Mouse (Mus musculus): Measurements from ENCODE around the gene Adam19.

Adam19 gene

GRCm38 (mm10) chr11:46097062-46097461 is 41.3 kb downstream of the Adam19 start:
- no peak for DNase-seq (ENCODE audit: low spot score in 2 of 2)

DNA sequence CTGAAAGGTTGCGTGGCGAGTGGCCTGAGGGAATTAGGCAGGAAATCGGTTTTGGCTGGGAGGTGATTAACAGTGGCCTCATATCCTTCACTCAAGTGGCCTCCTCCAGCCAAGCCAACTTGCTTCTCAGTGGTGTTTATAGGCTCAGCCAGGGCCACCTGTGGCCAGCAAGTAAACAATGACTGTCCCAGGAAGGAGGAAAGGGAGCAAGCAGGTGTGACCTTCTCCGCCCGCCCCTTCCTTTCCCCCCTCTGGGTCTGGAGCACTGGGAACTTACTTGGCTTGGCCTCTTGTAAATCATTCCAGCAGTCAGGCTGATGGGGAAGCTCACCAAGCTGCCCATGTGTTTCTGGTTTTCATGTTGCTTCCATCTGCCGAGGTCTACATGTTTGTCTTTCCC is 46.3 kb downstream of the Adam19 start:
- no peak for DNase-seq (ENCODE audit: low spot score in 2 of 2)

DNA sequence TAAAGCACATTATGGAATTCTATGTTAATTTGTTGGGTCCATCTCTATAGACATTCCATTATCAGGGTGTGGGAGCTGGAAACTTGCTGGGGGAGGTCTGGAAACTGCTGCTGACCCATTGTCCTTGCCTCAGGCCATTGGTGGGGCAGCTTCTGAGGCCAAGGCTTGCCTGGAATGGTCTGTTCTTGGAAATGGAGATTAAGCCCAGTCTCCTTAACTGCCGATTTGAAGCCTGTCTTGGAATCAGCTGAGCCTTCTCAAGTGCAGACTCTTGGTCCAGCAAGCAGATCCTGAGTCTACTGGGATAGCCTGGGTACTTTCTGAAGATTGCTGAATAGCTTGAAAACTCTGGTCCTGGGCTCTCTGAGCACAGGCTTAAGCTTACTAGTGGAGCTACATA is 51.3 kb downstream of the Adam19 start:
- no peak for DNase-seq (ENCODE audit: low spot score in 2 of 2)

DNA sequence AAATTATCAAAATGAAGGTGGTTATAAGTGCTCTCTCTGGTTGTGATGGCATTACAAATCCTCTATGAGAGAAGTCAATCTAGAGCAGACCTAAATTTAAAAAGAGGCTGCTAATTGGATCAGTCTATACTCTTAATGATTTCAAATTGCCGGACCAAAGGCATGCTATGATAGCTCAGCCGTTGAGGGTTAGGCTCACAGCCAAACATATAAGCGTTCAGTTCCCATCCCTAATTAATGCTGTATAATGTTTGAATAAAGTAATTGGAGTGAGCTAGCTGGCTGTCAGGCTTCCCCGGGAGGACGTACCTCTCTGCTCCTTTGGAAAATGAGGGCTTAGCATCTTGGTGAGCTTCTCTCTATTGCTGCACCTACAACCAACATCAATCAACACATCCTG is 53.4 kb downstream of the Adam19 start:
- DNase-seq (ENCODE audit: low spot score in 2 of 2): no peak

DNA sequence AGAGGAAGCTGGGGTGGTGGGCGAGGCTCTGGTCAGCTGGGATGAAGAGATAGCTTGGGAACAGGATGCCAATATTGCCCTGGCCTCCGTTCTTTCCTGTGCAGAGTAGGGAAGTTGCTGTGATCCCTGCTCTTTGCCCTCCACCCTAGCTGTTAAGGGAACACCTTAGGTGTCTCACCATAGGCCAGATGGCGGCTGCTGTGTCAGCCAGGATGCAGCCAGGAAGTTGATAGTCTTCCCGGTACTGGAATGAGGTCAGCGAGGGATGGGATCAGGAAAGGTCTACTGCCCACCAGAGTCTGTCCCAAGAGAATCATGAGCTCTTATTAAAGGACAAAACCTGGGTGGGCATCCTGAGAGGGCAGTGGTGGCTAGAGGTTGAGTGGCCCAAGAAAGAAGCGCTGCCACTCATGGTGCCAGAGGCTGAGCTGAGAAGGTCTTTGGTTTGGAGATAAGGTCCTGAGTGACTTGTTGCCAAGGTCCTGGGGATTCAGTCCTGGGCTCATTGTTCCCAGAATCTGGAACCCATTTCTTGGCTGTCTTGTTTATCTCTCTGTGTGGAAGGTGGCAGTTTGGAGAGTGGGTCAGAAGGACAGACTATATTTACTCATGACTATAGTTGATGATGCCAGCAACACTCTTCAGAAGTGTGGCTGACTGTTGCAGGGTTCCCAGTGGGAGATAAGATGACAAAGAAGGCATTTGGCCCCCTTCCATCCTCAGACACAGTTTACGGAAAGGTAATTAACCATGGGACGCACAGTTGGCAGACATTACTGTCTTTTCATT is 54.6 kb downstream of the Adam19 start:
- no peak for DNase-seq (ENCODE audit: low spot score in 2 of 2)

GRCm38 (mm10) chr11:46110945-46111287 is 55.1 kb downstream of the Adam19 start:
- DNase-seq (ENCODE audit: low spot score in 2 of 2): no peak

DNA sequence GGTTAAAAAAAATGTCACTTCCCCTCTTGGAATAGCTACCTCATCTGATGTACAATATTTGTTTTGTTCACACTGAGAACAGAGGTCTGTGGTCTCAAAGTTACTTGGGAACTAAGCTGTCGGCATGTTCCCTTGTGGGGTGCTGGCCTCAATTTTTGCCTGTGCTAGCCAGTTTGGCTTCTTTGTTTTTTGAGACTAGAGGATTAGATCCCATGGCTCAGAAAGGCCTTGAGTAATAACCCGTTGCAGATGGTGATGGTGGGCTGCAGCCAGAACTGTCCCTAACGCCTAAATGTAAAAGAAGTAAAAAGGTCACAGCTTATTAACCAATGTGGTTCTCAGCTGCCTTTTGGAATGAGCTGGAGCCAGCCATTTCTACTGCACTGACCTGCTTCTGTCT is 57.4 kb downstream of the Adam19 start:
- no peak for DNase-seq (ENCODE audit: low spot score in 2 of 2)

DNA sequence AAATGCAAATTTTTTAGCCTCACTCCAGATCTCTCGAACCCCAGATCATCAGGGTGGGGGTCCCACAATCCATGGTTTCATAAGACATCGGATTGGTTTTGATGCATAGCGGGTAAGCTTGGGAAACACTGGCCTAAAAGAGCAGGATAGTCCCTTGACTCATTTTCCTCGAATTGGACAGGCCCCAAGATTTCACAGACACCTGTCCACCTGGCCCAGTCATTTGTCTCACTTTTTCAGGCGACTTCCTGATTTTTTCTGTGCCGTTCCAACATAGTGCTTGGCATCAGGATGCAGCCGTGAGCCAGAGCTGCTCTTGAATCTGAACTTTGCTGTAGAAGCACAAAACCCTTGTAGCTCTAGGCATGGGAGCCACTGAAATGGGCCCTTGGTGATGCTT is 58.4 kb downstream of the Adam19 start:
- DNase-seq (ENCODE audit: low spot score in 2 of 2): no peak

GRCm38 (mm10) chr11:46115011-46115410 is 59.2 kb downstream of the Adam19 start:
- no peak for DNase-seq (ENCODE audit: low spot score in 2 of 2)

- DNase-seq (ENCODE audit: low spot score in 2 of 2): no peak
Observed at GRCm38 (mm10) chr11:46115411-46116173, 59.8 kb downstream of the Adam19 start.

GRCm38 (mm10) chr11:46116510-46116909 is 60.7 kb downstream of the Adam19 start:
- no peak for DNase-seq (ENCODE audit: low spot score in 2 of 2)

- no peak for DNase-seq (ENCODE audit: low spot score in 2 of 2)
Observed at GRCm38 (mm10) chr11:46119624-46120023, 63.8 kb downstream of the Adam19 start.

DNA sequence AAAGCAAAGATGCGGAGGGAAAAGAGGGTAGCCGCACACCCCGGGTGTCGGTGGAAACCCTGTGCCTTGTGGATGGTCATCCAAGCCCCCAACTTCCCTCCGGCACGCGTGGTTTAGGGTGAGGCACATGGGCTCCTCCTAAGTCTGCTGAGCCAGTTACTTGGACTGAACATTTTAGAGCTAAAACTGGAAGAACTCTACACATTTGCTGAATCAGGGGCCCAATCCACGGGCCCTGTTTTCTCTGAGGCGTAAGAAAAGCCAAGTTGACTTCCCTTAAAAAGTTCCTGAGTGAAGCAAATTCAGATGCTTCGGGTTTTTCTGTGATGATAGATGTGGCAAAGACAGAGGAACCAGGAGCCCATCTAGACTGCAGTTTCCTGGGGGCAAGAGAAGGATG is 64.3 kb downstream of the Adam19 start:
- no peak for DNase-seq (ENCODE audit: low spot score in 2 of 2)

- no peak for DNase-seq (ENCODE audit: low spot score in 2 of 2)
Observed at GRCm38 (mm10) chr11:46121666-46122065, 65.9 kb downstream of the Adam19 start.

DNA sequence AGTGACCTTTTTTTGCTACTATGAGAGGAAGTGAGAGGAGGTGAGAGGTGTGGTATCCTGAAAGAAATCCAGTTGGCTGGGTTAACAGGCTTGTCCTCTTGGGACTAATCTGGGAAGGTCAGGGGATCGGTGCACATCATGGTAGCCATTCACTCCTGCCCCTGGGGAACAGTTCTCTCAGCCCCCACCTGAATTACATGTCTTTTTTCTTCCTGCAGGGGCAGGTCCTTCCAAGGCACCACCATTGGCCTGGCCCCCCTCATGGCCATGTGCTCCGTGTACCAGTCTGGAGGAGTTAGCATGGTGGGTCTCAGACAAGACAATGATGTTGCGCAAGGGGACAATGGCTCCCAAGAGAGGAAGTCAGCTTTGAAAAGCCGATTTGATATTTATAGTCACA is 67.1 kb downstream of the Adam19 start:
- DNase-seq (ENCODE audit: low spot score in 2 of 2): no peak

DNA sequence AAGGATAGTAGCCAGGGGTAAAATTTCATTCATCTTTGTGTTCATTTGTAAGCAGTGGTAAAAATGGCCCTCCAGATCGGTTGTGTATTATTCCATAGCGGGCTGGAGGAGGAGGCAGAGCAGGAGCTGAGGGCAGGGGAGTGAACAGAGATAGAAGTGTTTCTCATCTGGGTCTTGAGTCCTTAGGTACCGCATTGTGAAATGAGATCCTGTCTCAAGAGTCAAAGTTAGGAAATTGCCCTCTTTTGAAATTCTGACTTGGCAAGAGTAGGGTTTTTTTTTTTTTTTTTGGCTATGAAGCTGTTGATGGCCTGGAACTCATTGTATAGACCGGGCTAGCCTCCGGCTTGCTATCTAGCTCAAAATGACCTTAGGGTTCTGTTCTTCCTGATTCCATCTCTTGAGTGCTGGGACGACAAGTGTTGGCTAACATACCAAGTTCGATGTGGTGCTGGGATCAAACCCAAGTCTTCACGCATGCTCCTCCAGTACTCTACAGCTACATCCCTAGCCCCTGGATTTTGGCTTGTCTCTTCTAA is 67.6 kb downstream of the Adam19 start:
- no peak for DNase-seq (ENCODE audit: low spot score in 2 of 2)

- no peak for DNase-seq (ENCODE audit: low spot score in 2 of 2)
Observed at GRCm38 (mm10) chr11:46125093-46125834, 69.5 kb downstream of the Adam19 start.

GRCm38 (mm10) chr11:46125835-46126229 is 70.0 kb downstream of the Adam19 start:
- no peak for DNase-seq (ENCODE audit: low spot score in 2 of 2)

- no peak for DNase-seq (ENCODE audit: low spot score in 2 of 2)
Observed at GRCm38 (mm10) chr11:46126317-46126716, 70.5 kb downstream of the Adam19 start.

- DNase-seq (ENCODE audit: low spot score in 2 of 2): no peak
Observed at GRCm38 (mm10) chr11:46126827-46127410, 71.1 kb downstream of the Adam19 start.

GRCm38 (mm10) chr11:46127621-46128547 is 72.1 kb downstream of the Adam19 start:
- peak in 1 of 2 experiments; percentile 35 for DNase-seq (ENCODE audit: low spot score in 2 of 2)

All from spleen, postnatal 14 days (tissue).